Mouse (Mus musculus) liver, adult (tissue): ENCODE results near the gene Sfmbt2.

ENCODE experiments used
- GATA4 ChIP-seq: IDR thresholded peaks from 2 replicates; pipeline ENCODE4 v1.6.1; 2014; ENCODE audit warnings: mild to moderate bottlenecking, low read length; ENCODE audit not compliant: insufficient replicate concordance

Gene Sfmbt2

DNA sequence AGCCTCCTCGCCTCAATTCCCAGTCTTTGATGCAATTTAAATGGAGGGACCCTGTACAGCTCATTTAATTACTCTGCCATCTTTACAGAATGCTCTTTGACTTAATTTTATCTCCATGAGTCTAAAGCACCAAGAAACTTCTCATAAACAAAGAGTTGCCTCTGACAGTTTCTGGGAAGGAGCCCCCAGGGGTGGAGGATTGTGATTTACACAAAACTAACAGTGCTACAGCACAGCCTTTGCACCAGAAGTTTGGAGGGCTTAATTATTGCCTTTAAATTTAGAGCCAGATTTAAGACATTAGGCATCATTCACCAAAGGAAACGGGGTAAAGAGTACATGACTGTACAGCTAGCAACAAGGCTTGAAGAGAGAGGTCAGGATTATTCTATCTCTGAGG, 245.2 kb downstream of the Sfmbt2 start:
- TF ChIP-seq GATA4: no peak
